Mouse (Mus musculus): ENCODE measurements around the gene Asphd2. TPM values are rescaled to one million over a fixed set of nuclear protein-coding genes. Genes with fewer than 3 reads are reported as not detected.

The Asphd2 gene
- polyA plus RNA-seq, 1 experiment from 2014 or later = 1.2 TPM

DNA sequence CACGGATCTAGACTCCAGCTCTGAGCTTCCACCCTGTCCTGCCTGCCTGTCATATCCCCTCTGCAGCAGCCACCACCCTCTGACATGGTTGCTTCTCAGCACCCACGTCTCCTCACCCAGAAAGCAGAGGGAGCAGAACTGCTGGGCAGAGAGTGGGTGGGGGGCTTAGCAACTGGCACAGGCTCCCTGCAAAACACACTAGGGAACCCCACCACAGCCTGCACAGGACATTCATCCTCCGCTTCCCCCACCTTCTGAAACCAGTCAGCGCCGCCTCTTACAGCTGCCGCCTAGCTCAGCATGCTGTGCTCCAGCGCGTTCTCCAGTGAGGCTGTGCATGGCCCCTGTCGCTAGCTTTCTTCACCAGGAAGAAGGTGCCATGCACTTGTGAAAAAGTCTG is 5.3 kb downstream of the Asphd2 start:
- 72% methylated on average over 9 of the region's 9 CpGs for WGBS
- Histone ChIP-seq H3K9me3 (no peaks in the 10 kb centered on the region), H3K9ac (no peak overlapping the region), H3K27me3 (replicated peaks) (peaks cover 71% of the 10 kb centered on the region), H3K4me2 (no peak overlapping the region), H3K4me1 (peaks cover 4% of the 10 kb centered on the region), H3K4me3 (no peak overlapping the region), H3K36me3 (no peaks in the 10 kb centered on the region), H3K27ac (replicated peaks) (no peak overlapping the region)
- no peak for ATAC-seq (ENCODE audit: extremely low read depth, insufficient number of reproducible peaks, low FRiP score, low TSS enrichment)

GRCm38 (mm10) chr5:112385973-112386372 is 8.7 kb downstream of the Asphd2 start:
- no peak overlapping the region for H3K4me3 ChIP-seq
- ATAC-seq (ENCODE audit: extremely low read depth, insufficient number of reproducible peaks, low FRiP score, low TSS enrichment) = no peak; the same call in 1 of the 2 replicates

DNA sequence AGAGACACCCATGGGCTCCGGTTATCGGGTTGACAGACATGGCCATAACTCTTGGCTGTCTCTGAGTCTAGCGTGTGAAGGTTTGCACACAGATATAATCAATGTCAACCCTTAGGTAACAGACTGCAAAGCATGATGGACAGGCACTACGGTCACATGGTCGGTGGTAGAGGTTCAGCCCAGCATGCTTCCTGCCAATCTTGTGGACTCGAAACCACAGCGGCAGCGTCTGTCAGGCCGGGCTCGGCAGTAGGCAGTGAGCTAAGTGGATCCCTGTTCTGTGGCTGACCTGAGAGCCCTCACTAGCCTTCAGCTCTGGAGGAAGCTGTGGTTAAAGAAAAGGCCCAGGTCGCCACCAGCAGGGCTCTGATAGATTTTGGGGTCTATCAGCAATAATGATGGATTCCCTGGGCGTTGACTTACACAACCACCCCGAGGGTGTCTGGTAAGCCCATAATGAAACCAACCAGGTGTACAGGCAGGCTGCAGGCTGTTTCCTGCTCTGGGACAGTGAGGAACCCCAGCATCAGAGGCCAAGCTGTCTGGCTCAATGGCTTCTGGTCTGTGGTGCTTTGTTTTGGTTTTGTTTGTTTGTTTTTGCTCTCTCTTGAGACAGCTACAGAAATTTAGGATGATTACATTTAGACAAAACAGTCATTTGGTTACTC is 9.7 kb downstream of the Asphd2 start:
- H3K9ac ChIP-seq = no peak overlapping the region
- ATAC-seq (ENCODE audit: extremely low read depth, insufficient number of reproducible peaks, low FRiP score, low TSS enrichment) = no peak
- peaks cover 5% of the 10 kb centered on the region for H3K36me3 ChIP-seq
- 0 out of 2 replicates have a peak, but pooled peaks cover 7% of the 10 kb centered on the region for H3K4me1 ChIP-seq
- H3K27ac ChIP-seq (replicated peaks) = no peak overlapping the region
- peaks cover 27% of the 10 kb centered on the region for H3K27me3 ChIP-seq (replicated peaks)
- no peak overlapping the region for H3K4me2 ChIP-seq
- no peak overlapping the region for H3K4me3 ChIP-seq
- 85% methylated on average over 13 of the region's 13 CpGs for WGBS
- no peaks in the 10 kb centered on the region for H3K9me3 ChIP-seq

More at GRCm38 (mm10) chr5:112385973-112386372, 8.7 kb downstream of the Asphd2 start:
- Histone ChIP-seq H3K9ac (no peak overlapping the region), H3K9me3 (no peaks in the 10 kb centered on the region), H3K4me2 (no peak overlapping the region), H3K27ac (replicated peaks) (no peak overlapping the region), H3K4me1 (0 out of 2 replicates have a peak, but pooled peaks cover 6% of the 10 kb centered on the region), H3K36me3 (no peaks in the 10 kb centered on the region), H3K27me3 (replicated peaks) (peaks cover 37% of the 10 kb centered on the region)
- WGBS = 59% methylated on average over 2 of the region's 2 CpGs

GRCm38 (mm10) chr5:112382641-112383330 is 11.9 kb downstream of the Asphd2 start:
- Histone ChIP-seq H3K4me2 (no peak overlapping the region), H3K4me3 (no peak overlapping the region), H3K27ac (replicated peaks) (no peak overlapping the region), H3K9me3 (no peaks in the 10 kb centered on the region), H3K36me3 (peaks cover 26% of the 10 kb centered on the region), H3K27me3 (replicated peaks) (peaks cover 8% of the 10 kb centered on the region), H3K4me1 (0 out of 2 replicates have a peak, but pooled peaks cover 7% of the 10 kb centered on the region), H3K9ac (0 out of 2 replicates have a peak overlapping the region, but pooled peaks have one; percentile 5)
- 64% methylated on average over 15 of the region's 17 CpGs for WGBS
- ATAC-seq (ENCODE audit: extremely low read depth, insufficient number of reproducible peaks, low FRiP score, low TSS enrichment) = no peak

DNA sequence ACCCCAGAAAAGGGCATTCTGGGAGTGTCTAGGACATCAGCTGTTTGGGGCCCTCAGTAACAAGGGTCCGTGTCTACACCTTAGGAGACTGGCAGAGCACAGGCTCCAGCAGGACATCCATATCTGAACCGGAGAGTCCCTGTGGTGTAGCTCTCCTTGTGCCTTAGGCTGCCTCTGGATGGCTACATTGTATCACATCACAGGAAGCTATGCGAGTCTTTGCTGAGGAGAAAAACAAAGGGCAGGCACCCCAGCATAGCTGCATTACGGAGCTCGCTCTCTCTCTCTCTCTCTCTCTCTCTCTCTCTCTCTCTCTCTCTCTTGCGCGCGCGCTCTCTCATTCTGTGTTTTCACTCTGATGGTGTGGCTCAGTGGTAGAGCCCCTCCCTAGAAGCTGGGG is 12.6 kb downstream of the Asphd2 start:
- Histone ChIP-seq H3K27ac (replicated peaks) (no peak overlapping the region), H3K36me3 (peaks cover 32% of the 10 kb centered on the region), H3K4me3 (no peak overlapping the region), H3K4me2 (no peak overlapping the region), H3K9ac (no peak overlapping the region), H3K27me3 (replicated peaks) (peaks cover under 1% of the 10 kb centered on the region; the same call in 1 of the 2 replicates), H3K4me1 (0 out of 2 replicates have a peak, but pooled peaks cover 7% of the 10 kb centered on the region), H3K9me3 (no peaks in the 10 kb centered on the region)
- no peak for ATAC-seq (ENCODE audit: extremely low read depth, insufficient number of reproducible peaks, low FRiP score, low TSS enrichment)
- WGBS = 65% methylated on average over 6 of the region's 9 CpGs

GRCm38 (mm10) chr5:112381154-112381553 is 13.5 kb downstream of the Asphd2 start:
- H3K4me3 ChIP-seq = no peak overlapping the region
- 59% methylated on average over 11 of the region's 11 CpGs for WGBS
- H3K9ac ChIP-seq = no peak overlapping the region
- H3K9me3 ChIP-seq = no peaks in the 10 kb centered on the region
- H3K36me3 ChIP-seq = peaks cover 37% of the 10 kb centered on the region
- H3K4me1 ChIP-seq = 0 out of 2 replicates have a peak, but pooled peaks cover 7% of the 10 kb centered on the region
- ATAC-seq (ENCODE audit: extremely low read depth, insufficient number of reproducible peaks, low FRiP score, low TSS enrichment) = no peak
- H3K27me3 ChIP-seq (replicated peaks) = no peaks in the 10 kb centered on the region
- H3K4me2 ChIP-seq = no peak overlapping the region
- H3K27ac ChIP-seq (replicated peaks) = no peak overlapping the region

DNA sequence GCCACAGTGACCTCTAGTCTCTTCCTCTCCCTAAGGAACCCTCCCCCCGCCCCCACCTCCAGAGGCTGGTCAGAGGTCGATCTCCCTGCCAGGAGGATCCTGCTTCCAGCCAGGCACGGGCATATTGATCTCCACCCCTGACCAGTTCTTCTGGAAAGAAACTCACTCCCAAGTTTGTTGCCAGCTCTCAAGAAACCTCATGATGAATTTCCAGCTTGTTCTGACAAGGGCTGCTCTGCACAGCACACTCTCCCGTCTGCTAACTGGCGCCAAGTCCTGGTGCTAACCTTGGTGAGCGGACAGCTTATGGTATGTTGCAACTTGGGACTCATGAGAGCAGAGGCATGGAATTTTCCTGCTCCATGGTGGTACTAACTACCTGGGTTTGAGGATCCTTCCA is 15.9 kb downstream of the Asphd2 start:
- Histone ChIP-seq H3K27me3 (replicated peaks) (no peaks in the 10 kb centered on the region), H3K4me1 (0 out of 2 replicates have a peak, but pooled peaks cover 7% of the 10 kb centered on the region), H3K9me3 (no peaks in the 10 kb centered on the region), H3K4me2 (no peak overlapping the region), H3K9ac (no peak overlapping the region), H3K27ac (replicated peaks) (no peak overlapping the region), H3K4me3 (no peak overlapping the region), H3K36me3 (peaks cover 60% of the 10 kb centered on the region)
- ATAC-seq (ENCODE audit: extremely low read depth, insufficient number of reproducible peaks, low FRiP score, low TSS enrichment) = no peak
- WGBS = 80% methylated on average over 6 of the region's 6 CpGs

GRCm38 (mm10) chr5:112377380-112377779 is 17.3 kb downstream of the Asphd2 start:
- H3K27me3 ChIP-seq (replicated peaks) = no peaks in the 10 kb centered on the region
- H3K4me2 ChIP-seq = no peak overlapping the region
- no peak for ATAC-seq (ENCODE audit: extremely low read depth, insufficient number of reproducible peaks, low FRiP score, low TSS enrichment)
- H3K36me3 ChIP-seq = peaks cover 72% of the 10 kb centered on the region
- H3K4me3 ChIP-seq = no peak overlapping the region
- no peak overlapping the region for H3K9ac ChIP-seq
- WGBS = 81% methylated on average over 1 of the region's 1 CpGs
- H3K9me3 ChIP-seq = no peaks in the 10 kb centered on the region
- H3K4me1 ChIP-seq = 0 out of 2 replicates have a peak, but pooled peaks cover 7% of the 10 kb centered on the region
- no peak overlapping the region for H3K27ac ChIP-seq (replicated peaks)

DNA sequence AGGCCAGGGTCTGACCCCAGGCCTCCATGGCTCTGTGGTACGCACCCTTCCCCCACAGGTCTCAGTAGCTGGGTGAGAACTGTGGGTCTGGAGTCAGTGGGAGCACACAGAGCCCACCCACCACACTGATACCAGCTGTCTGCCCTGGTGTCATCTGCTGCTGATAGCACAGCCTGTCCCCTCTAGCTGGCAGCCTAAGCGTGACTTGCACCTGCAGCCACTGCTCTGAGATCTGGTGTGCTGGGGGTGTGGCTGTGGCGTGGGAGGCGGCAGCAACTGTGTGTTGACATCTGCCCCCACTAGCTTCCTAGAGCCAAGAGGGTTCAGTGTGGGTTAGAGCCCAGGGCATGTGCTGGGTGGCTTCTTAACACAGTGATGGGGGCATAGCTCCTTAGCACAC is 18.6 kb downstream of the Asphd2 start:
- Histone ChIP-seq H3K36me3 (peaks cover 84% of the 10 kb centered on the region), H3K27me3 (replicated peaks) (no peaks in the 10 kb centered on the region), H3K9me3 (no peaks in the 10 kb centered on the region), H3K4me3 (no peak overlapping the region), H3K4me2 (no peak overlapping the region), H3K9ac (no peak overlapping the region), H3K4me1 (0 out of 2 replicates have a peak, but pooled peaks cover 2% of the 10 kb centered on the region), H3K27ac (replicated peaks) (no peak overlapping the region)
- WGBS = 81% methylated on average over 4 of the region's 4 CpGs
- ATAC-seq (ENCODE audit: extremely low read depth, insufficient number of reproducible peaks, low FRiP score, low TSS enrichment) = no peak

GRCm38 (mm10) chr5:112371933-112372332 is 22.7 kb downstream of the Asphd2 start:
- no peak for ATAC-seq (ENCODE audit: extremely low read depth, insufficient number of reproducible peaks, low FRiP score, low TSS enrichment)
- 76% methylated on average over 7 of the region's 7 CpGs for WGBS
- Histone ChIP-seq H3K9ac (no peak overlapping the region), H3K9me3 (no peaks in the 10 kb centered on the region), H3K36me3 (peaks cover 89% of the 10 kb centered on the region), H3K4me3 (no peak overlapping the region), H3K27ac (replicated peaks) (no peak overlapping the region), H3K27me3 (replicated peaks) (no peaks in the 10 kb centered on the region), H3K4me1 (no peaks in the 10 kb centered on the region), H3K4me2 (no peak overlapping the region)

DNA sequence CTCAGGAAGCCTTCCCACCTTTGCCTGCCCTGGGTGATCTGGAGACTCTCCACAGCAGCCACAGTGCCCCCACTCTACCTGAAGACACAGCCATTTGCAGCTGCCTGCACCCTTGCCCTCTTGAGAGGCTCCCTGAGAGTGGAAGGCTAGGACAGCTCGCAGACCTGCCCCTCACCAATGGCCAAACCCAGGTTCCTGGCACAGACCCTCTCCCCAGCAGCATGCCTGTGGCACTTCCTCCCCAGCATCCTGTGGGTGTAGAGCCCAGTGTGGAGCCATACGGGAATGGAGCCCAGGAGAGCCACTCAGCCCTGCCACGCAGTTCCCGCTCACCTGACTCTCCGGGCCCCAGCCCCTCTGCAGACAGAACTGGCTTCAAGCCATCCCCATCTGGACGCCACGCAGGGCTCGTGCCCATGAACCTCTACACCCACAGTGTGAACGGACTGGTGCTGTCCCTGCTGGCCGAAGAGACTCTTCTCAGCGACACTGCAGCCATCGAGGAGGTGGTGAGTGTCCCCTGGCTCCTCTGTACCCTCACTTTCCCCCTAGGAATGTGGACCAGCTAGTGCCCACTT is 24.3 kb downstream of the Asphd2 start:
- Histone ChIP-seq H3K4me2 (no peak overlapping the region), H3K9ac (no peak overlapping the region), H3K4me3 (no peak overlapping the region), H3K27ac (replicated peaks) (no peak overlapping the region), H3K27me3 (replicated peaks) (no peaks in the 10 kb centered on the region), H3K36me3 (peaks cover 90% of the 10 kb centered on the region), H3K9me3 (no peaks in the 10 kb centered on the region), H3K4me1 (no peaks in the 10 kb centered on the region)
- ATAC-seq (ENCODE audit: extremely low read depth, insufficient number of reproducible peaks, low FRiP score, low TSS enrichment) = no peak
- 90% methylated on average over 12 of the region's 12 CpGs for WGBS

Data from heart, embryonic 13.5 days (tissue).